ENCODE assay signal across 9 mouse cellular contexts in genomic region chr16:45843351-45843891, GRCm38 (mm10).
A peak's percentile ranks its signal among the peaks of the same experiment; 100 is the strongest.
DNase-seq lines count a peak whose midpoint lies in the region; ATAC-seq and TF ChIP-seq lines count a peak whose summit lies in the region.
"Had no signal": no experiment of that assay in that cellular context is flagged by ENCODE, and none has a peak within 500 bp of the region (broad histone marks: within the 10 kb centered on the region; RNA-seq: fewer than 3 reads in every experiment).

No protein-coding gene starts in this region.

- peak; percentile 22; the same call in 1 of the 2 replicates for ATAC-seq in lung, embryonic 14.5 days (ENCODE audit: insufficient read depth)

- peak overlapping the region; percentile 77 for H3K4me3 ChIP-seq in lung, embryonic 14.5 days (ENCODE audit: low read depth, low read length)
- H3K4me3 ChIP-seq in small intestine, adult 2 months (ENCODE audit: low read depth, low read length): peak overlapping the region; percentile 69

- H3K9ac ChIP-seq in lung, embryonic 14.5 days: peak overlapping the region; percentile 93

- TF ChIP-seq CTCF in lung, embryonic 14.5 days (IDR thresholded peaks at IDR 0.05; ENCODE audit: low read depth): no peak
- TF ChIP-seq CTCF in small intestine, adult 2 months (IDR thresholded peaks at IDR 0.05; ENCODE audit: extremely low read depth, insufficient read length, insufficient replicate concordance, low read depth, low read length): no peak

- peak overlapping the region; percentile 67 for H3K4me2 ChIP-seq in lung, embryonic 14.5 days

- DNase-seq in cerebellum, postnatal 25 days: peak; percentile 12 to 14
- no peak for DNase-seq in cerebellum, adult 11 months
- DNase-seq in embryo, embryonic 10 days (ENCODE audit: low spot score): peak; percentile 54
- DNase-seq in heart, adult 8-10 months (ENCODE audit: low spot score): peak; percentile 67
- peak; percentile 71 for DNase-seq in kidney, adult 18-20 months
- DNase-seq in lung, embryonic 14.5 days: peak; percentile 83
- no peak for DNase-seq in thymus, adult 18-20 months

- no peaks in the 10 kb centered on the region for H3K9me3 ChIP-seq in lung, embryonic 14.5 days (ENCODE audit: low read depth, low read length)

- peaks cover 20% of the 10 kb centered on the region for H3K4me1 ChIP-seq in lung, embryonic 14.5 days (ENCODE audit: insufficient read depth)
- H3K4me1 ChIP-seq in small intestine, adult 2 months (ENCODE audit: control insufficient read depth, insufficient read depth, insufficient read length, low read length): no peaks in the 10 kb centered on the region

- H3K36me3 ChIP-seq in lung, embryonic 14.5 days (ENCODE audit: insufficient read depth): no peaks in the 10 kb centered on the region
- no peaks in the 10 kb centered on the region for H3K36me3 ChIP-seq in small intestine, adult 2 months (ENCODE audit: control insufficient read depth, insufficient read depth, low read length)
- H3K36me3 ChIP-seq: G1E had no signal

- under 1% methylated on average over 16 of the region's 16 CpGs for WGBS in lung, embryonic 14.5 days
- 3% methylated on average over 16 of the region's 16 CpGs for WGBS in small intestine, adult 2 months

- H3K27me3 ChIP-seq in lung, embryonic 14.5 days (ENCODE audit: insufficient read depth, low read length): no peaks in the 10 kb centered on the region
- 0 out of 2 replicates have a peak, but pooled peaks cover 4% of the 10 kb centered on the region for H3K27me3 ChIP-seq in small intestine, adult 2 months (ENCODE audit: control insufficient read depth, insufficient read depth, low read length)

- peak overlapping the region; percentile 93 for H3K27ac ChIP-seq in lung, embryonic 14.5 days (ENCODE audit: low read depth)
- peak overlapping the region; percentile 63 for H3K27ac ChIP-seq in small intestine, adult 2 months (ENCODE audit: insufficient read depth, low read depth, low read length)

- no peak for TF ChIP-seq POLR2A in small intestine, adult 2 months (IDR thresholded peaks at IDR 0.05; ENCODE audit: low read depth, low read length)

Comparison
In these comparisons a context has a peak if more than half of its experiments do, and no peak if none do; other contexts are left out.
1. DNase-seq: peak in cerebellum, postnatal 25 days (2 of 2), embryo, embryonic 10 days (single experiment), heart, adult 8-10 months (single experiment), kidney, adult 18-20 months (single experiment) and lung, embryonic 14.5 days (single experiment); none in cerebellum, adult 11 months (single experiment) and thymus, adult 18-20 months (0 of 2).